Mouse (Mus musculus) MN1 (cell line): ENCODE measurements around the gene Gm6583.
A peak's percentile ranks its signal among the peaks of the same experiment; 100 is the strongest.

Experiments used
- DNase-seq: peaks from one replicate; pipeline ENCODE4 v3.0.0-alpha.2; 2016; ENCODE audit warnings: low spot score

Gene Gm6583

DNA sequence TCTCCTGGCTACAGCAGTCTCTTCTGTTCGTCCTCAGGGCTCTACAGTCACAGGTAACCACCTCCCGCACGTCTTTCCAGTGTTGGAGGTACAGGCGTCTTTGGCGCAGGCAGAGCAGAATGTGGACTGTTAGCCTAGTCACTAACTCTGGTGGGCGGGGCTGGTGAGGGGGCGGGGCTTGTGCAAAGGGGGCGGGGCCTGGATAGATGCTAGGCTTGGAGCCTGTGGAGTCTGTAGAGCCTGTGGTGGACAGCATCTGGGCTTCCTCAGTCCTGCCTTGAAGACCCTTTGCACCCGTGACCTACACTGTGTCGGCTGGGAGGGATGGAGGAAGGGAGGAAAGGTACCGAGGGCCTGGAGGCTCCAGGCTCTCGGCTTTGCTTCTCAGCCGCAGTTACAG is at the start of gene Gm6583:
Gm6583 (minus strand) TSS at position 124 of the 400 bp plus-strand sequence.
- no peak for DNase-seq

DNA sequence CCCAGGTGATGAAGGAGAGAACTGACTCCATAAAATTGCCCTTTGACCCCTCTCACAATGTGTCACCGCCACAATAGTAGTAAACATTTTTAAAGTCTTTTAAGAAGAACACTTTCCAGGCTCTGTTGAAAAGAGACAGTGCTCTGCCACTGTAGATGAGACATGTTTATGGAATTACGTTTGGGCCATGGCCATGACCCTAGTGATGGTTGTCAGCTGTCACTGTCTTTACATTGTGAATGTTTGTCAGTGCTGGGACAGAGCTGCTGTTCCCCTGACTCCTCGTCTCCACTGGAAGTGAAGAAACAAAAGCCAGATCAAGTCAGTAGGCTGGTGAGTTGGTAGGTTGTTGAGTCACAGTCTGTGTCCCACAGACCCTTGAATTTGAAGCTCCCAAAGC is 46.6 kb upstream of the Gm6583 start:
- no peak for DNase-seq

DNA sequence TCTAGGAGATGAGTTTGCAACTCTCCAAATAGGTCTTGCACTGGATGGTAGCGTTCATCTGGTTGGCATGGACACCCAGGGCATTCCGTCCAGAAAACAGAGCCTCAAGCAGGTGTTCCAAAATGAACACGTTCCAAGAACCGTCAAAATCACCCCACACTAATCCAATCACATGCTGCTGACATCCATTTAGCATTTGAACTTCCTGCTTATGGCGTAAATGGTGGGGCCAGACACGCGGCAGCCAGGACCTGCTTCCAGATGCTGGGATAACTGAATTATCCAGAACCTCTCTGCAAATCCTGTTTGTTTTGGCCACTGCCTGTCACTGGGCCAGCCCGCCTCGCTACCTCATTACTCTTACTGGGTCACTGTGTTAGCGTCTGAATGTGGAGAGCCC is 43.5 kb upstream of the Gm6583 start:
- peak; percentile 98 for DNase-seq

GRCm38 (mm10) chr5:112396066-112396465 is 40.2 kb upstream of the Gm6583 start:
- no peak for DNase-seq

DNA sequence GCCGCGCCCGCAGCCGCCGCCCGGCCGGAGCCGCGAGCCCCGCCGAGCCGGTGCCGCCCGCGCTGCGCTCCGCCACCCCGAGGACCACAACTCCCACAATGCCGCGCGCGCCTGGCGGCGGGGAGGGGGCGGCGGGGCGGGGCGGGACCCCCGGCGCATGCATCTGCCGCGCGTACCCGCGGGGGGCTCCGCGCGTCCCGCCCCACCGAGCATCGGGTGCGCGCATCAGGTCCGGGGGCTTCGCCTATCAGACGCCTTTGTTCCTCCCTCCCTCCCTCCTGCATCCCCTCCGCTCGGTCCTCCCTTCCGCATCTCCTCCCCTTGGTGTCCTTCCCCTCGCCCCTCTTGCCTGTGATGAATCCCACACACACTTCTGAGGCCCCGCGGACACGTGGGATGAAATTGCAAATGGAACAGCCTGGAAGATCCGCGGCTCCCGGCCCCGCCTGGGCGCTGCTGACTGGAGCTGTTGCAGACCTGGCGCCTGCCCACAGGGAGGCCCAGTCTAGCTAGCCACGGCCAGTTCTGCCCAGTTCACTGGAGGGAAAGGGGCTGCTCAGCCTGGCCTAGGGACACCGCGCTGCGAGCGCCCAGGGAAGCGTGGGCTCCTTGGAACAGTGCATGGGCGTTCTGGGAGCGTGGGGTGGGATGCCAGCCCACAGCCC is 39.1 kb upstream of the Gm6583 start, which contains the start of gene Asphd2:
Asphd2 (minus strand) TSS at position 88 of the 665 bp plus-strand sequence.
- DNase-seq = peak; percentile 93

DNA sequence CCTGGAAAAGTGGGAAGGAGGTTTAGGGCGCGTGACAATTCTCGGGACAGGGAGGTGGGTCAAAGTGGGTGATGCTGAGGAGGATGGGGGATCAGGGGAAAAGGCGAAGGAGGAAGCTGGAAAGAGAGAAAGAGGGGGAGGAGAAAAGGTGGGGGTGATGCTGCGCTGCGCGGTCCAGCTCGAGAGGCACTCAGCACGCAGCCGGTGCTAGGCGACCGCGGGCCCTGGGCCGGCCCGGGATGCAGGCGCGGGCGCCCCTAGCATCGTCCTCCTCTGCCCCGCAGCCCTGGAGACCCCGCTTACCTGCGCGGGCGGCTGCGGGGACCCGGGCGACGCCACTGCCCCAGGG is 38.6 kb upstream of the Gm6583 start:
- peak; percentile 52 for DNase-seq

- DNase-seq = peak; percentile 40
Observed at GRCm38 (mm10) chr5:112393741-112394414, 38.0 kb upstream of the Gm6583 start.

DNA sequence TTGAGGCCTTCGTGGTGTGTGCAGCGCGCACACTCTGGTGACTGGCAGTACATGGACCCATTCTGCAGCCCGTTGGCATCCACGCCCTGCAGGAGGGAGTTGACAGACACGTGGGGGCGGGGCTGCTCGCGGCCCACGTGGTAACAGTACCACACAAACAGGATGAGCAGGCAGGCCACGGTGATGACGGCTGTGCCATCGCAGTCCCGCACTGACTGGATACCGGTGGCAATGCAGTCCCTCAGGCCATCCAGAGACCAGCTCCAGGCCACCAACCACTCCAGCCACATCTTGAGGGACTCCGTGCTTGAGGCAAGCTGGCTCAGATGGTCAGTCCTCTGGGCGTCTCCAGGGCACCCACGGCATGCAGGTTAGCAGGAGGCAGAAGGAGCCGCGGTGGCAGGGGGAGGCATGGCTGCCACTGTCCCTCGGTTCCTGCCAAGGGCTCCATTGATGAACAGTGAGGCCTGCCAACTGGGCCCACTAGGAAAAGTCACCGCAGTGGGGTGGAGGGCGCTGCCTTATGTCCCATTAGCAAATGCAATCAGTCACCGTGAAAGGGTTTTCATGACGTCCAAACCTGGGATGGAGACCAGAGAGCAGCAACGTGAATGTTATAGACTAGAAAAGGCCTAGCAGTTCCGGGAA is 36.0 kb upstream of the Gm6583 start:
- no peak for DNase-seq

GRCm38 (mm10) chr5:112391002-112391401 is 35.2 kb upstream of the Gm6583 start:
- no peak for DNase-seq

GRCm38 (mm10) chr5:112389352-112389751 is 33.5 kb upstream of the Gm6583 start:
- no peak for DNase-seq

GRCm38 (mm10) chr5:112385973-112386372 is 30.1 kb upstream of the Gm6583 start:
- DNase-seq = no peak

DNA sequence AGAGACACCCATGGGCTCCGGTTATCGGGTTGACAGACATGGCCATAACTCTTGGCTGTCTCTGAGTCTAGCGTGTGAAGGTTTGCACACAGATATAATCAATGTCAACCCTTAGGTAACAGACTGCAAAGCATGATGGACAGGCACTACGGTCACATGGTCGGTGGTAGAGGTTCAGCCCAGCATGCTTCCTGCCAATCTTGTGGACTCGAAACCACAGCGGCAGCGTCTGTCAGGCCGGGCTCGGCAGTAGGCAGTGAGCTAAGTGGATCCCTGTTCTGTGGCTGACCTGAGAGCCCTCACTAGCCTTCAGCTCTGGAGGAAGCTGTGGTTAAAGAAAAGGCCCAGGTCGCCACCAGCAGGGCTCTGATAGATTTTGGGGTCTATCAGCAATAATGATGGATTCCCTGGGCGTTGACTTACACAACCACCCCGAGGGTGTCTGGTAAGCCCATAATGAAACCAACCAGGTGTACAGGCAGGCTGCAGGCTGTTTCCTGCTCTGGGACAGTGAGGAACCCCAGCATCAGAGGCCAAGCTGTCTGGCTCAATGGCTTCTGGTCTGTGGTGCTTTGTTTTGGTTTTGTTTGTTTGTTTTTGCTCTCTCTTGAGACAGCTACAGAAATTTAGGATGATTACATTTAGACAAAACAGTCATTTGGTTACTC is 29.1 kb upstream of the Gm6583 start:
- no peak for DNase-seq

DNA sequence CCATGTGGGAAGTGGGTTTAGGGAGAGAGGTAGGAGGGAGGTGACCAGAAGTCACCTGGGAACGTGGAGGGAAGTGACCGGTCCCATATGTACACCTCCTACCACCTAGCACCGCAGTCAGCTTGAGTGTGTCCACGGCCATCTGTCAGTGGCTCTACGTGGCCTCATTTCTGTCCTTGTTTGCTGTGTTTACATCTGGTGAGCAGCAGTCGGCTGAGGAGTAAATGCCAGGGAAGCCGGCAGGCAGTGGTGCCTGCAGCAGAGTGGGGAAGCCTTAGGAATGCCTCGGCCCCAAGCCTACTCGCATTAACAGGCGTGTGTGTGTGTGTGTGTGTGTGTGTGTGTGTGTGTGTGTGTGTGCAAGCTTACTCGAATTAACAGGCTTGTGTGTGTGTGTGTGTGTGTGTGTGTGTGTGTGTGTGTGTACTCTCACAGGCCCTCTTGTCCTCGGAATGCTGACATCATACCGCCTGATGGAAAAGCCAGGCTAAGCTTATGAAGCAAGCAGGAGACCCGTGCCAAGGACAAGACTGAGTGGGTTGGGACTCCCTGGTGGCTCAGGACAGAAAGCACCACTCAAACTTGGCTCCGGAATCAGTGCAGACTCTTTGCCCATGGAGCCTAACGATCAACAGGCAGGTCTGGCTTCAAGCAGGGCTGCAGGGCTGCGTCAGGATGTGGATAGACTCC is 27.0 kb upstream of the Gm6583 start:
- peak; percentile 62 for DNase-seq

DNA sequence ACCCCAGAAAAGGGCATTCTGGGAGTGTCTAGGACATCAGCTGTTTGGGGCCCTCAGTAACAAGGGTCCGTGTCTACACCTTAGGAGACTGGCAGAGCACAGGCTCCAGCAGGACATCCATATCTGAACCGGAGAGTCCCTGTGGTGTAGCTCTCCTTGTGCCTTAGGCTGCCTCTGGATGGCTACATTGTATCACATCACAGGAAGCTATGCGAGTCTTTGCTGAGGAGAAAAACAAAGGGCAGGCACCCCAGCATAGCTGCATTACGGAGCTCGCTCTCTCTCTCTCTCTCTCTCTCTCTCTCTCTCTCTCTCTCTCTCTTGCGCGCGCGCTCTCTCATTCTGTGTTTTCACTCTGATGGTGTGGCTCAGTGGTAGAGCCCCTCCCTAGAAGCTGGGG is 26.2 kb upstream of the Gm6583 start:
- no peak for DNase-seq

GRCm38 (mm10) chr5:112381154-112381553 is 25.3 kb upstream of the Gm6583 start:
- no peak for DNase-seq

GRCm38 (mm10) chr5:112378716-112379115 is 22.9 kb upstream of the Gm6583 start:
- DNase-seq = no peak

DNA sequence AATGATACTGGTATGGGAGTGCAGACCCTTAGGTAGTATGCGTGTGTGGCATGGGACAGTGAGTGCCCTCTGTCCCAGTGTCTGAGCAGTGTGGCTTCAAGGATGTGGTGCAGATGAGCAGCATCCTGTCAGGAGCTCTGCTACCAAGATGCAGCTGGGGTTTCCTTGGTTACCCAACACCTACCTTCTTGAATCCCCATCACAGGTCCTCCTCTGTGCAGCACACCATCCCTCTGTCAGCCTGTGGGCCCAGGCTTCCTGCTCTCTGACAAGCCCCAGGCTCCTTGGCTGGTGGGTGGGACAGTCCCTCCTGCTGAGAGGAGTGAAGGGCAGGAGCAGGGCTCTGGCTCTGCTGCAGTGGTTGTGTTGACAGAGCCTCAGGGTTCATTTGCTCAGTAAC is 21.5 kb upstream of the Gm6583 start:
- no peak for DNase-seq

GRCm38 (mm10) chr5:112376111-112376510 is 20.3 kb upstream of the Gm6583 start:
- no peak for DNase-seq

- DNase-seq = no peak
Observed at GRCm38 (mm10) chr5:112371933-112372332, 16.1 kb upstream of the Gm6583 start.

- DNase-seq = no peak
Observed at GRCm38 (mm10) chr5:112370236-112370813, 14.5 kb upstream of the Gm6583 start.

GRCm38 (mm10) chr5:112369326-112369725 is 13.5 kb upstream of the Gm6583 start:
- no peak for DNase-seq

DNA sequence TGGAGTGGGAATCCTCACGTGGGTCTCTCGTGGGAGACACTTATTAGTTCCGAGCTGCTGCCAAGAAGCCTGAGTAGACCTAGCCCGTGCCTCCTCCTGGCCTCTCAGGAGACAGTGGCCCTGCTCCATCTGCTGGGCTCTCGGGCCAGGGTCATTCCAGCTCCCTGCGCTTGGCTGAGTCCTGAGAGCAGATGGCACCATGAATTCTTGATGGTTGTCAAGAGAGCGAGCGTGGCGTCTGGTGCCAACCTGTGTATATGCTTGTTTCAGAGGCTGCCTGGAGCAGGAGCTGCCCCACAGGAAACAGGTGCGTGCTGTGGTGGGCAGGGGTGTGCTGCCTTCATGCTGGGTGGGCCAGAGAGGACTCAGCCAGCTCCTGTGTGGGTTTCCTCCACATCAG is 12.8 kb upstream of the Gm6583 start:
- no peak for DNase-seq
